Mouse (Mus musculus): ENCODE measurements at regions not wholly inside any gene's neighbourhood (a gene's known extent, or its start where the extent isn't known, plus 50 kb on each side); places are given as distances from the start of the nearest gene placed in this dataset.
A peak's percentile ranks its signal among the peaks of the same experiment; 100 is the strongest.

- TF ChIP-seq CTCF (IDR thresholded peaks at IDR 0.05; ENCODE audit: low read depth) (no peak), EP300 (optimal IDR thresholded peaks at IDR 0.05) (no peak)
- no peaks in the 10 kb centered on the region for H3K9me3 ChIP-seq (ENCODE audit: control insufficient read depth, low read length)
- ATAC-seq (ENCODE audit: low FRiP score, low TSS enrichment) (no peak), DNase-seq (ENCODE audit: low spot score) (no peak)
- H3K4me1 ChIP-seq (replicated peaks; ENCODE audit: control insufficient read depth, insufficient read depth): no peaks in the 10 kb centered on the region
- H3K36me3 ChIP-seq (ENCODE audit: control insufficient read depth, insufficient read depth, low read length): no peaks in the 10 kb centered on the region
- H3K27ac ChIP-seq (replicated peaks): no peak overlapping the region
- 94% methylated on average over 2 of the region's 2 CpGs for WGBS
- no peaks in the 10 kb centered on the region for H3K27me3 ChIP-seq (ENCODE audit: control insufficient read depth, insufficient read depth, low read length)
- H3K9ac ChIP-seq (ENCODE audit: low read length): no peak overlapping the region
- no peak overlapping the region for H3K4me3 ChIP-seq (ENCODE audit: low read depth, low read length)
- no peak overlapping the region for H3K4me2 ChIP-seq (replicated peaks; ENCODE audit: low read depth)
Observed at GRCm38 (mm10) chr15:65217908-65218307, 203.2 kb upstream of the Gm21961 start.

GRCm38 (mm10) chr15:65196307-65196706, 181.6 kb upstream of the Gm21961 start:
- ATAC-seq (ENCODE audit: low FRiP score, low TSS enrichment): no peak
- Histone ChIP-seq H3K9ac (ENCODE audit: low read length) (no peak overlapping the region), H3K9me3 (ENCODE audit: control insufficient read depth, low read length) (no peaks in the 10 kb centered on the region), H3K27ac (replicated peaks) (no peak overlapping the region), H3K4me3 (ENCODE audit: low read depth, low read length) (no peak overlapping the region), H3K4me2 (replicated peaks; ENCODE audit: low read depth) (no peak overlapping the region), H3K4me1 (replicated peaks; ENCODE audit: control insufficient read depth, insufficient read depth) (no peaks in the 10 kb centered on the region), H3K36me3 (ENCODE audit: control insufficient read depth, insufficient read depth, low read length) (no peaks in the 10 kb centered on the region), H3K27me3 (ENCODE audit: control insufficient read depth, insufficient read depth, low read length) (no peaks in the 10 kb centered on the region)
- WGBS: 89% methylated on average over 3 of the region's 3 CpGs
- DNase-seq (ENCODE audit: low spot score): no peak
- TF ChIP-seq CTCF (IDR thresholded peaks at IDR 0.05; ENCODE audit: low read depth) (no peak), EP300 (optimal IDR thresholded peaks at IDR 0.05) (no peak)

- 97% methylated on average over 1 of the region's 1 CpGs for WGBS
- Histone ChIP-seq H3K9ac (ENCODE audit: low read length) (no peak overlapping the region), H3K36me3 (ENCODE audit: control insufficient read depth, insufficient read depth, low read length) (no peaks in the 10 kb centered on the region), H3K9me3 (ENCODE audit: control insufficient read depth, low read length) (no peaks in the 10 kb centered on the region), H3K27me3 (ENCODE audit: control insufficient read depth, insufficient read depth, low read length) (no peaks in the 10 kb centered on the region), H3K4me3 (ENCODE audit: low read depth, low read length) (no peak overlapping the region), H3K27ac (replicated peaks) (no peak overlapping the region), H3K4me1 (replicated peaks; ENCODE audit: control insufficient read depth, insufficient read depth) (no peaks in the 10 kb centered on the region), H3K4me2 (replicated peaks; ENCODE audit: low read depth) (no peak overlapping the region)
- DNase-seq (ENCODE audit: low spot score) (no peak), ATAC-seq (ENCODE audit: low FRiP score, low TSS enrichment) (no peak)
- TF ChIP-seq EP300 (optimal IDR thresholded peaks at IDR 0.05) (no peak), CTCF (IDR thresholded peaks at IDR 0.05; ENCODE audit: low read depth) (peak; percentile 46)
Observed at GRCm38 (mm10) chr15:65193654-65194053, 178.9 kb upstream of the Gm21961 start.
